Mouse (Mus musculus): ENCODE results near the gene Acot7. TPM values are rescaled to one million over a fixed set of nuclear protein-coding genes. Genes with fewer than 3 reads are reported as not detected.

The Acot7 gene
- polyA plus RNA-seq, 1 experiment = 167 TPM

DNA sequence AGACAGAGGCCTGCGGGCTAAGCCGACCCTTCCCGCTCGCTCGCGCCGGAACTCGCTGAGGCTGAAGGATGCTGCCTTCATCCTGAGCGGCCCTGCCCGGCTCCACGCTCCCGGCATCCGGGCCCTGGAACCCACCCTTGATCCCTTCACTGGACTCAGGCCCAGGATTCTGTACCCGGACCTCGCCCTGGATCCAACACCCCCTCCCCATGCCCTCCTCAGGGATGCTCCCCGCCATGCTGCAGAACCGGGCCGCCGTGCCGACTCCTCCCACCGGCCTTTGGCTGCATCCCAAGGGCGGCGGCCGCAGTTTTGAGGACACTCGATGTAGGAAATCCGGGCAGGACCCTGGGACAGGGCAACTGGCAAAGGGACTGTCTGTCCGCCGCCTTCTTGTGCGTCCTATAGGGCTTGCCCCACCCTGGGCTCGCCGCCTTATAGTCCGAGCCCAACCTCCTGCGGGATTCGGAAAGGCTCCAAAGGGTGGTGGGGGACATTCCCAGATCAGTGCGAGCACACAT lies 470 bp downstream of the Acot7 start:
- H3ac ChIP-seq (ENCODE audit: control insufficient read depth, insufficient read length) = peak overlapping the region; percentile 75
- H3K27me3 ChIP-seq (ENCODE audit: control insufficient read depth, insufficient read depth, insufficient read length) = no peaks in the 10 kb centered on the region
- H3K79me2 ChIP-seq (ENCODE audit: control insufficient read depth, insufficient read depth) = peaks cover 50% of the 10 kb centered on the region
- peak overlapping the region; percentile 57 for H3K4me3 ChIP-seq
- TF ChIP-seq POLR2A (IDR thresholded peaks at IDR 0.05; ENCODE audit: insufficient read length, low read depth) (no peak), REST (IDR thresholded peaks at IDR 0.05; ENCODE audit: insufficient read depth, insufficient read length) (no peak), POLR2AphosphoS2 (IDR thresholded peaks at IDR 0.05; ENCODE audit: insufficient read length, low read depth) (no peak), MAX (IDR thresholded peaks at IDR 0.05; ENCODE audit: low read depth) (no peak), MYOD1 (IDR thresholded peaks at IDR 0.05; ENCODE audit: control insufficient read depth in 1 of 3, insufficient read length in 2 of 3, low read depth in 2 of 3) (no peak), CEBPB (IDR thresholded peaks at IDR 0.05; ENCODE audit: insufficient read depth, poor library complexity, severe bottlenecking) (no peak), MYOG (IDR thresholded peaks at IDR 0.05; ENCODE audit: control insufficient read depth in 1 of 3, insufficient read depth in 1 of 3, insufficient read length in 2 of 3, low read depth in 2 of 3) (no peak), TCF3 (IDR thresholded peaks at IDR 0.05; ENCODE audit: insufficient read length, low read depth) (no peak), E2F4 (IDR thresholded peaks at IDR 0.05; ENCODE audit: insufficient read depth) (no peak), TCF12 (IDR thresholded peaks at IDR 0.05; ENCODE audit: insufficient read depth, poor library complexity, severe bottlenecking) (no peak), SRF (IDR thresholded peaks at IDR 0.05; ENCODE audit: control insufficient read depth, insufficient read length, low read depth) (no peak), USF1 (IDR thresholded peaks at IDR 0.05; ENCODE audit: low read depth) (no peak)
- H3K36me3 ChIP-seq (ENCODE audit: control insufficient read depth, insufficient read depth) = peaks cover 6% of the 10 kb centered on the region
- H3K4me2 ChIP-seq (ENCODE audit: low read depth) = peak overlapping the region; percentile 77

- H3K4me2 ChIP-seq (ENCODE audit: low read depth) = peak overlapping the region; percentile 77
- H3K79me2 ChIP-seq (ENCODE audit: control insufficient read depth, insufficient read depth) = peaks cover 53% of the 10 kb centered on the region
- peak overlapping the region; percentile 75 for H3ac ChIP-seq (ENCODE audit: control insufficient read depth, insufficient read length)
- no peaks in the 10 kb centered on the region for H3K27me3 ChIP-seq (ENCODE audit: control insufficient read depth, insufficient read depth, insufficient read length)
- H3K4me3 ChIP-seq = peak overlapping the region; percentile 57
- TF ChIP-seq REST (IDR thresholded peaks at IDR 0.05; ENCODE audit: insufficient read depth, insufficient read length) (no peak), TCF3 (IDR thresholded peaks at IDR 0.05; ENCODE audit: insufficient read length, low read depth) (no peak), E2F4 (IDR thresholded peaks at IDR 0.05; ENCODE audit: insufficient read depth) (no peak), USF1 (IDR thresholded peaks at IDR 0.05; ENCODE audit: low read depth) (no peak), SRF (IDR thresholded peaks at IDR 0.05; ENCODE audit: control insufficient read depth, insufficient read length, low read depth) (no peak), CEBPB (IDR thresholded peaks at IDR 0.05; ENCODE audit: insufficient read depth, poor library complexity, severe bottlenecking) (no peak), MYOD1 (IDR thresholded peaks at IDR 0.05; ENCODE audit: control insufficient read depth in 1 of 3, insufficient read length in 2 of 3, low read depth in 2 of 3) (no peak), POLR2A (IDR thresholded peaks at IDR 0.05; ENCODE audit: insufficient read length, low read depth) (no peak), MYOG (IDR thresholded peaks at IDR 0.05; ENCODE audit: control insufficient read depth in 1 of 3, insufficient read depth in 1 of 3, insufficient read length in 2 of 3, low read depth in 2 of 3) (no peak), MAX (IDR thresholded peaks at IDR 0.05; ENCODE audit: low read depth) (no peak), TCF12 (IDR thresholded peaks at IDR 0.05; ENCODE audit: insufficient read depth, poor library complexity, severe bottlenecking) (no peak), POLR2AphosphoS2 (IDR thresholded peaks at IDR 0.05; ENCODE audit: insufficient read length, low read depth) (no peak)
- peaks cover 6% of the 10 kb centered on the region for H3K36me3 ChIP-seq (ENCODE audit: control insufficient read depth, insufficient read depth)
These were observed 1.2 kb downstream of the Acot7 start for GRCm38 (mm10) chr4:152178916-152179705.

GRCm38 (mm10) chr4:152179946-152180660 lies 2.2 kb downstream of the Acot7 start:
- no peaks in the 10 kb centered on the region for H3K27me3 ChIP-seq (ENCODE audit: control insufficient read depth, insufficient read depth, insufficient read length)
- no peak overlapping the region for H3ac ChIP-seq (ENCODE audit: control insufficient read depth, insufficient read length)
- peak overlapping the region; percentile 77 for H3K4me2 ChIP-seq (ENCODE audit: low read depth)

GRCm38 (mm10) chr4:152182205-152182604 lies 4.3 kb downstream of the Acot7 start:
- Histone ChIP-seq H3K36me3 (ENCODE audit: control insufficient read depth, insufficient read depth) (peaks cover 6% of the 10 kb centered on the region), H3K27me3 (ENCODE audit: control insufficient read depth, insufficient read depth, insufficient read length) (no peaks in the 10 kb centered on the region), H3K4me2 (ENCODE audit: low read depth) (no peak overlapping the region), H3K4me3 (no peak overlapping the region), H3K79me2 (ENCODE audit: control insufficient read depth, insufficient read depth) (peaks cover 55% of the 10 kb centered on the region), H3ac (ENCODE audit: control insufficient read depth, insufficient read length) (no peak overlapping the region)
- TF ChIP-seq CEBPB (IDR thresholded peaks at IDR 0.05; ENCODE audit: insufficient read depth, poor library complexity, severe bottlenecking) = no peak
- no peak for TF ChIP-seq USF1 (IDR thresholded peaks at IDR 0.05; ENCODE audit: low read depth)
- TF ChIP-seq TCF3 (IDR thresholded peaks at IDR 0.05; ENCODE audit: insufficient read length, low read depth) = no peak
- TF ChIP-seq TCF12 (IDR thresholded peaks at IDR 0.05; ENCODE audit: insufficient read depth, poor library complexity, severe bottlenecking) = no peak
- TF ChIP-seq MYOG (IDR thresholded peaks at IDR 0.05; ENCODE audit: control insufficient read depth in 1 of 3, insufficient read depth in 1 of 3, insufficient read length in 2 of 3, low read depth in 2 of 3) = no peak
- no peak for TF ChIP-seq MYOD1 (IDR thresholded peaks at IDR 0.05; ENCODE audit: control insufficient read depth in 1 of 3, insufficient read length in 2 of 3, low read depth in 2 of 3)
- TF ChIP-seq SRF (IDR thresholded peaks at IDR 0.05; ENCODE audit: control insufficient read depth, insufficient read length, low read depth) = no peak
- TF ChIP-seq POLR2A (IDR thresholded peaks at IDR 0.05; ENCODE audit: insufficient read length, low read depth) = no peak
- no peak for TF ChIP-seq MAX (IDR thresholded peaks at IDR 0.05; ENCODE audit: low read depth)
- no peak for TF ChIP-seq E2F4 (IDR thresholded peaks at IDR 0.05; ENCODE audit: insufficient read depth)
- TF ChIP-seq POLR2AphosphoS2 (IDR thresholded peaks at IDR 0.05; ENCODE audit: insufficient read length, low read depth) = no peak
- no peak for TF ChIP-seq REST (IDR thresholded peaks at IDR 0.05; ENCODE audit: insufficient read depth, insufficient read length)

More at GRCm38 (mm10) chr4:152179946-152180660, 2.2 kb downstream of the Acot7 start:
- TF ChIP-seq TCF12 (IDR thresholded peaks at IDR 0.05; ENCODE audit: insufficient read depth, poor library complexity, severe bottlenecking) (no peak), MYOG (IDR thresholded peaks at IDR 0.05; ENCODE audit: control insufficient read depth in 1 of 3, insufficient read depth in 1 of 3, insufficient read length in 2 of 3, low read depth in 2 of 3) (no peak)
- Histone ChIP-seq H3K79me2 (ENCODE audit: control insufficient read depth, insufficient read depth) (peaks cover 55% of the 10 kb centered on the region), H3K4me3 (peak overlapping the region; percentile 57), H3K36me3 (ENCODE audit: control insufficient read depth, insufficient read depth) (peaks cover 6% of the 10 kb centered on the region)

Measured in myocyte (in vitro differentiated cells).